Mouse (Mus musculus) thymus, postnatal 14 days (tissue): Measurements from ENCODE around the gene Rps7.

Experiments used
- DNase-seq: peaks from one replicate; pipeline ENCODE4 v3.0.0; 2021

The Rps7 gene

GRCm38 (mm10) chr12:28614401-28614800 is 21.4 kb downstream of the Rps7 start:
- no peak for DNase-seq

- no peak for DNase-seq
Measured at GRCm38 (mm10) chr12:28612391-28612790, 23.4 kb downstream of the Rps7 start.

GRCm38 (mm10) chr12:28607546-28608305 is 28.0 kb downstream of the Rps7 start:
- DNase-seq = no peak

- no peak for DNase-seq
Measured at GRCm38 (mm10) chr12:28603494-28603893, 32.3 kb downstream of the Rps7 start.

- no peak for DNase-seq
Measured at GRCm38 (mm10) chr12:28602259-28602658, 33.5 kb downstream of the Rps7 start.

- DNase-seq = no peak
Measured at GRCm38 (mm10) chr12:28598526-28598991, 37.2 kb downstream of the Rps7 start.

GRCm38 (mm10) chr12:28598110-28598509 is 37.6 kb downstream of the Rps7 start:
- DNase-seq = no peak

- DNase-seq = no peak
Measured at GRCm38 (mm10) chr12:28597699-28598098, 38.1 kb downstream of the Rps7 start.

GRCm38 (mm10) chr12:28596851-28597250 is 38.9 kb downstream of the Rps7 start:
- DNase-seq = no peak

GRCm38 (mm10) chr12:28590428-28590827 is 45.3 kb downstream of the Rps7 start:
- no peak for DNase-seq

GRCm38 (mm10) chr12:28589090-28589868 is 46.5 kb downstream of the Rps7 start:
- peak; percentile 71 for DNase-seq

GRCm38 (mm10) chr12:28587949-28588348 is 47.8 kb downstream of the Rps7 start:
- DNase-seq = no peak

- DNase-seq = no peak
Measured at GRCm38 (mm10) chr12:28584036-28584435, 51.7 kb downstream of the Rps7 start.

GRCm38 (mm10) chr12:28582423-28582822 is 53.3 kb downstream of the Rps7 start, which contains the start of gene Allc:
Gene Allc, minus strand, starts transcription at chr12:28582523.
- no peak for DNase-seq
